Mouse (Mus musculus): ENCODE results near the gene Ankrd33b. TPM values are rescaled to one million over a fixed set of nuclear protein-coding genes. Genes with fewer than 3 reads are reported as not detected.

The Ankrd33b gene
- polyA plus RNA-seq, 1 experiment from 2014 or later = 1.1 TPM

DNA sequence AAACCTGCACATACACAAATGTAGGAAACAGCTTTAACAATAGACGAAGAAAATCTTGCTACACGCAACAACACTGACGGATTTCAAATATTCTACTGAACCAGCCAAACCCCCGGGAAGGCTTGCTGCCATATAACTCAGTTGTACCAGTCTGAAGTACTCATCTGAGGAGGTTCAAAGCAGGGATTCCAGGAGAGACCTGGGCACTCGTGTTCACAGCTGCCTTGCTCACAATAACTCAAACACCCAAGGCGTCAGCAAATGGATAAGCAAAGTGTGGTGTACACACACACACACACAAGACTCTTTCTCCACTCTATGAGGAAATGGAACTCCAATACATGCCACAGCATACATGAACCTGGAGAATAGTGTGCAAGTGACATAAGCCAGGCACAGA is 29.5 kb downstream of the Ankrd33b start:
- H3K27ac ChIP-seq (ENCODE audit: low read depth, low read length) = no peak overlapping the region
- DNase-seq (ENCODE audit: low spot score) = no peak
- WGBS = 83% methylated on average over 6 of the region's 6 CpGs
- no peaks in the 10 kb centered on the region for H3K36me3 ChIP-seq (ENCODE audit: control insufficient read depth, insufficient read depth, low read length)
- H3K4me2 ChIP-seq (ENCODE audit: low read depth) = no peak overlapping the region
- no peak for ATAC-seq (ENCODE audit: insufficient read depth, low FRiP score, low TSS enrichment)
- H3K4me3 ChIP-seq (ENCODE audit: low read depth, low read length) = no peak overlapping the region
- no peaks in the 10 kb centered on the region for H3K27me3 ChIP-seq (ENCODE audit: control insufficient read depth, insufficient read depth, low read length)
- no peaks in the 10 kb centered on the region for H3K4me1 ChIP-seq (ENCODE audit: control insufficient read depth, insufficient read depth, low read length)
- H3K9me3 ChIP-seq (ENCODE audit: control insufficient read depth, low read length) = no peaks in the 10 kb centered on the region
- no peak overlapping the region for H3K9ac ChIP-seq (ENCODE audit: low read length)

DNA sequence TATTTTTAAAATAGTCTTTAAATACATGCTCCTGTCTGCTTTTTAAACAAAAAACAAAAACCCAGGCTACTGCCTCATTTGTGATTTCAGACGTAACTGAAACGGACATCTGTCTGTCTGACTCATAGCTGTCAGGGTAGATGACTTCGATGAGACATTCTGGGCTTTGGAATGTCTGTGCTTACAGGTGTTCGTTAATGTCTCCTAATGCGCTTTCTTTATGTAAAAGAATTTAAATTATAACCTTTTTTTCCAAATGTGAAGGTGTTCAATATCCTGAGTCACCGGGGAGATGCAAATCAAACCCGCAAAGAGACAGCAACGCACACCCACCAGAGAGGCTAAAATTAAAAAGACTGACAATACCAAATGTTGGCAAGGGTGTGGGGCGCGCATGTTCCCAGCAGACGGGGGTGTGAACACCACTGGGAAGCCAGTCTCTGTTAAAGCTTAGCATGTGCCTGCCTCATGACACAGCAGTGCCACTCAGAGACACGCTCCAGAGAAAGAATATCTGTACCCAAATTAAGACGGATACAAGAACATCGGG is 30.3 kb downstream of the Ankrd33b start:
- no peaks in the 10 kb centered on the region for H3K9me3 ChIP-seq (ENCODE audit: control insufficient read depth, low read length)
- H3K27me3 ChIP-seq (ENCODE audit: control insufficient read depth, insufficient read depth, low read length) = no peaks in the 10 kb centered on the region
- no peak overlapping the region for H3K27ac ChIP-seq (ENCODE audit: low read depth, low read length)
- no peak overlapping the region for H3K4me3 ChIP-seq (ENCODE audit: low read depth, low read length)
- no peak for DNase-seq (ENCODE audit: low spot score)
- no peaks in the 10 kb centered on the region for H3K36me3 ChIP-seq (ENCODE audit: control insufficient read depth, insufficient read depth, low read length)
- WGBS = 85% methylated on average over 14 of the region's 14 CpGs
- no peak overlapping the region for H3K4me2 ChIP-seq (ENCODE audit: low read depth)
- no peak for ATAC-seq (ENCODE audit: insufficient read depth, low FRiP score, low TSS enrichment)
- H3K9ac ChIP-seq (ENCODE audit: low read length) = no peak overlapping the region
- H3K4me1 ChIP-seq (ENCODE audit: control insufficient read depth, insufficient read depth, low read length) = no peaks in the 10 kb centered on the region

GRCm38 (mm10) chr15:31336685-31337084 is 30.8 kb downstream of the Ankrd33b start:
- no peak for ATAC-seq (ENCODE audit: insufficient read depth, low FRiP score, low TSS enrichment)
- no peaks in the 10 kb centered on the region for H3K36me3 ChIP-seq (ENCODE audit: control insufficient read depth, insufficient read depth, low read length)
- H3K9ac ChIP-seq (ENCODE audit: low read length) = no peak overlapping the region
- no peak overlapping the region for H3K27ac ChIP-seq (ENCODE audit: low read depth, low read length)
- 64% methylated on average over 4 of the region's 4 CpGs for WGBS
- H3K4me2 ChIP-seq (ENCODE audit: low read depth) = no peak overlapping the region
- no peak overlapping the region for H3K4me3 ChIP-seq (ENCODE audit: low read depth, low read length)
- DNase-seq (ENCODE audit: low spot score) = no peak
- H3K27me3 ChIP-seq (ENCODE audit: control insufficient read depth, insufficient read depth, low read length) = no peaks in the 10 kb centered on the region
- no peaks in the 10 kb centered on the region for H3K4me1 ChIP-seq (ENCODE audit: control insufficient read depth, insufficient read depth, low read length)
- no peaks in the 10 kb centered on the region for H3K9me3 ChIP-seq (ENCODE audit: control insufficient read depth, low read length)

DNA sequence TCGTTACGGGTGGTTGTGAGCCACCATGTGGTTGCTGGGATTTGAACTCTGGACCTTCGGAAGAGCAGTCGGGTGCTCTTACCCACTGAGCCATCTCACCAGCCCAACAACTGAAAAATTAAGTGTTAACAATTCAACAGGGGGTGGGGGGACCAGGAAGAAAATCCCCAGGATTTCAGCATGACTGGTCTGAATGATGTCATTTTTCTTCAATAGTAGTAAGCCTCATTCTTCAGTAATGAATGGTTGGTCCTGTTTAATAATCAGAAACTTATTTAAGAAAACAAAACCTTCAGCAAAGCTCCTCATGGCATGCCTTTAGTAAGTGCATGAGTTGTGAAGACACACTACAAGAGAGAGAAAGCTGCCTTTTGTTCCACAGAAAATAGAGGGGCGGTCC is 32.7 kb downstream of the Ankrd33b start:
- Histone ChIP-seq H3K4me2 (ENCODE audit: low read depth) (no peak overlapping the region), H3K27me3 (ENCODE audit: control insufficient read depth, insufficient read depth, low read length) (no peaks in the 10 kb centered on the region), H3K36me3 (ENCODE audit: control insufficient read depth, insufficient read depth, low read length) (no peaks in the 10 kb centered on the region), H3K4me3 (ENCODE audit: low read depth, low read length) (no peak overlapping the region), H3K9me3 (ENCODE audit: control insufficient read depth, low read length) (no peaks in the 10 kb centered on the region), H3K27ac (ENCODE audit: low read depth, low read length) (no peak overlapping the region), H3K9ac (ENCODE audit: low read length) (no peak overlapping the region), H3K4me1 (ENCODE audit: control insufficient read depth, insufficient read depth, low read length) (no peaks in the 10 kb centered on the region)
- DNase-seq (ENCODE audit: low spot score) (no peak), ATAC-seq (ENCODE audit: insufficient read depth, low FRiP score, low TSS enrichment) (no peak)
- 93% methylated on average over 5 of the region's 5 CpGs for WGBS

DNA sequence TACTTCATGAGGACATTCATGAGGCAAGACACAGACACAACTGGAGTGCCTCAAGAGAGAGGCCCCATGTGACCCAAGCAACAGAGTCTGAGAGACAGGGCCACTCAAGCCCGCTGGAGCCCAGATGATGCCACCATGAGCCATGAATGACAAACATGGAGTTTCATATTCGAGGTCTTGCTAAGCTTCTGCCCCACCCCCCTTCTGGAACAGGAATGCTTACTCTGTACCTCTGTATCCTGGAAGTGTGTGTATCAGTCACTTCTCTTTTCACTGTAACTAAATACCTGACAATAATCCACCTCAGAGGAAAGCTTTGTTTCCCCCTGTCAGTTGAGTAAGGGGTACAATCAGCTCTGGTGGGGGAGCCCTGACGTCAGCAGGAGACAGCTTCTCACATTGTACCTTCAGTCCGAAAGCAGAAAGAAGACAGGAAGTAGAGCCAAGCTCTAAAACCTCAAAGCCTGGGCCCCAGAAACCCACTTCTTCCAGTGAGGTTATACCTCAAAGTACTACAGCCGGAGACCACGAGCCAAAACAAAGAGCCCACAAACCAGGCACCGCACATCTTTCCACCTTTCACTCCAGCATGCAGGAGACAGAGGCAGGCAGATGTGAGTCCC is 34.9 kb downstream of the Ankrd33b start:
- DNase-seq (ENCODE audit: low spot score) (no peak), ATAC-seq (ENCODE audit: insufficient read depth, low FRiP score, low TSS enrichment) (no peak)
- 87% methylated on average over 7 of the region's 7 CpGs for WGBS
- H3K4me2 ChIP-seq (ENCODE audit: low read depth) = no peak overlapping the region
- H3K9ac ChIP-seq (ENCODE audit: low read length) = no peak overlapping the region
- 0 out of 2 replicates have a peak, but pooled peaks cover 4% of the 10 kb centered on the region for H3K4me1 ChIP-seq (ENCODE audit: control insufficient read depth, insufficient read depth, low read length)
- no peak overlapping the region for H3K4me3 ChIP-seq (ENCODE audit: low read depth, low read length)
- H3K9me3 ChIP-seq (ENCODE audit: control insufficient read depth, low read length) = no peaks in the 10 kb centered on the region
- H3K27me3 ChIP-seq (ENCODE audit: control insufficient read depth, insufficient read depth, low read length) = no peaks in the 10 kb centered on the region
- no peaks in the 10 kb centered on the region for H3K36me3 ChIP-seq (ENCODE audit: control insufficient read depth, insufficient read depth, low read length)
- H3K27ac ChIP-seq (ENCODE audit: low read depth, low read length) = no peak overlapping the region

GRCm38 (mm10) chr15:31331742-31332141 is 35.8 kb downstream of the Ankrd33b start:
- H3K4me3 ChIP-seq (ENCODE audit: low read depth, low read length) = no peak overlapping the region
- H3K4me1 ChIP-seq (ENCODE audit: control insufficient read depth, insufficient read depth, low read length) = 0 out of 2 replicates have a peak, but pooled peaks cover 4% of the 10 kb centered on the region

DNA sequence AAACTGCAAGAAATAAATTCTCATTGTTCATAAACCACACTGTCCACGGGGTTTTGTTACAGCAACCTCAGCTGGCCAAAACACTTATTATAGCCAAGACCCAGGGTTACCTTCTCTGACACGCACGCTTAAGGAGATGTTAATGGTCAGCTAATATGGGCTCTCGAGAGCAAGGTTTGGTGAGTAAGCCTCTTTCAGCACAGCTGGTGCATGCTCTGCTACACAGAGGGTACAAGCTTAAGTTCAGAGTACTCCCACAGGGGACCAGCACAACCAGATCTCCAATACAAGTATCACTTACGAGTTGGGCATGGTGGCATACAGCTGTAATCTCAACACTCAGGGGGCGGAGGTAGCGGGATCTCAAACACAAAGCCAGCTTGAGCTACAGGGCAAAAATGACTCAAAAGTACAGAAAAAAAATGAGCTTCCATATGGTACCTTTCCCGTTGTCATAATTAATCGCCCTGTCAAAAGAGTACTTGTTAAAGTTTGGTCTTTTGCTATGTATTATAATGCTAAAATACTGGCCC is 39.4 kb downstream of the Ankrd33b start:
- H3K9me3 ChIP-seq (ENCODE audit: control insufficient read depth, low read length) = no peaks in the 10 kb centered on the region
- no peaks in the 10 kb centered on the region for H3K36me3 ChIP-seq (ENCODE audit: control insufficient read depth, insufficient read depth, low read length)
- H3K4me3 ChIP-seq (ENCODE audit: low read depth, low read length) = no peak overlapping the region
- 86% methylated on average over 9 of the region's 9 CpGs for WGBS
- no peaks in the 10 kb centered on the region for H3K27me3 ChIP-seq (ENCODE audit: control insufficient read depth, insufficient read depth, low read length)
- no peak overlapping the region for H3K27ac ChIP-seq (ENCODE audit: low read depth, low read length)
- H3K4me2 ChIP-seq (ENCODE audit: low read depth) = no peak overlapping the region
- no peak overlapping the region for H3K9ac ChIP-seq (ENCODE audit: low read length)
- 0 out of 2 replicates have a peak, but pooled peaks cover 4% of the 10 kb centered on the region for H3K4me1 ChIP-seq (ENCODE audit: control insufficient read depth, insufficient read depth, low read length)
- ATAC-seq (ENCODE audit: insufficient read depth, low FRiP score, low TSS enrichment) = no peak
- DNase-seq (ENCODE audit: low spot score) = no peak

More at GRCm38 (mm10) chr15:31331742-31332141, 35.8 kb downstream of the Ankrd33b start:
- no peaks in the 10 kb centered on the region for H3K36me3 ChIP-seq (ENCODE audit: control insufficient read depth, insufficient read depth, low read length)
- H3K9ac ChIP-seq (ENCODE audit: low read length) = no peak overlapping the region
- H3K27ac ChIP-seq (ENCODE audit: low read depth, low read length) = no peak overlapping the region
- DNase-seq (ENCODE audit: low spot score) (no peak), ATAC-seq (ENCODE audit: insufficient read depth, low FRiP score, low TSS enrichment) (no peak)
- no peak overlapping the region for H3K4me2 ChIP-seq (ENCODE audit: low read depth)
- H3K27me3 ChIP-seq (ENCODE audit: control insufficient read depth, insufficient read depth, low read length) = no peaks in the 10 kb centered on the region
- no peaks in the 10 kb centered on the region for H3K9me3 ChIP-seq (ENCODE audit: control insufficient read depth, low read length)
- 70% methylated on average over 4 of the region's 4 CpGs for WGBS

DNA sequence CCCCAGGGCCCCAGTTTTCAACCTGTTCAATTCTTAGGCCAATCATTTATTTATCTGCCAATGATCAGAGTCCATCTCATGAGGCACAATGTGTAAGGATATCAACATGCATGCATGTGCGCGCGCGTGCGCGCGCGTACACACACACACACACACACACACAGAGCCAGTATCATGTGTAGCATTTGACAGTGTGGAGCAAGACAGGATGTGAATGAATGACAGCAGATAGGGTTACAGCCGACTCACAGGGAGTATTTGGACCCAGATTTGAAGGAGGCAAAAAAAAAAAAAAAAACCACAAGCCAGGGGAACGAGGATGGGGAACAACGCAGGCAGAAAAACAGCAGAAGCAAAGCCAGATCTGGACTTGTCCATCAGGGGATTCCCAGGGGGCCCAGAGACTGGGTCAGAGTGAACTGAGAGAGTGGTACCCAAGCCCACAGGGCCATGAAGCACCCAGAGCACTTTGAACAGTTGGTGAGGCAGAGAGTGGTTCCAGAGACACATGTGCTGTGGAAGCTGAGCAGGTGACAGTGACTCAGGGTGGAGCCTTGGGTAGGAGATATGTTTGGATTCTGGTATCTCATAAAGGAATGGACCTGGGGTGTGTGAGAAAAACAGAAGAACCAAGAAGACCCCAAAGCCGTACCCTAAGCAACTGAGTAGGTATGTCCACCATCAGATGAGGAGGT is 41.7 kb downstream of the Ankrd33b start:
- no peak for ATAC-seq (ENCODE audit: insufficient read depth, low FRiP score, low TSS enrichment)
- DNase-seq (ENCODE audit: low spot score) = no peak
- no peaks in the 10 kb centered on the region for H3K9me3 ChIP-seq (ENCODE audit: control insufficient read depth, low read length)

More for the DNA sequence above, 41.7 kb downstream of the Ankrd33b start:
- Histone ChIP-seq H3K4me2 (ENCODE audit: low read depth) (no peak overlapping the region), H3K27me3 (ENCODE audit: control insufficient read depth, insufficient read depth, low read length) (no peaks in the 10 kb centered on the region), H3K4me1 (ENCODE audit: control insufficient read depth, insufficient read depth, low read length) (0 out of 2 replicates have a peak, but pooled peaks cover 4% of the 10 kb centered on the region), H3K4me3 (ENCODE audit: low read depth, low read length) (no peak overlapping the region), H3K9ac (ENCODE audit: low read length) (no peak overlapping the region), H3K27ac (ENCODE audit: low read depth, low read length) (no peak overlapping the region), H3K36me3 (ENCODE audit: control insufficient read depth, insufficient read depth, low read length) (no peaks in the 10 kb centered on the region)
- 94% methylated on average over 12 of the region's 12 CpGs for WGBS

Data from neural tube, embryonic 11.5 days (tissue).